Mouse (Mus musculus): ENCODE measurements around the gene Epc2.

Gene Epc2

DNA sequence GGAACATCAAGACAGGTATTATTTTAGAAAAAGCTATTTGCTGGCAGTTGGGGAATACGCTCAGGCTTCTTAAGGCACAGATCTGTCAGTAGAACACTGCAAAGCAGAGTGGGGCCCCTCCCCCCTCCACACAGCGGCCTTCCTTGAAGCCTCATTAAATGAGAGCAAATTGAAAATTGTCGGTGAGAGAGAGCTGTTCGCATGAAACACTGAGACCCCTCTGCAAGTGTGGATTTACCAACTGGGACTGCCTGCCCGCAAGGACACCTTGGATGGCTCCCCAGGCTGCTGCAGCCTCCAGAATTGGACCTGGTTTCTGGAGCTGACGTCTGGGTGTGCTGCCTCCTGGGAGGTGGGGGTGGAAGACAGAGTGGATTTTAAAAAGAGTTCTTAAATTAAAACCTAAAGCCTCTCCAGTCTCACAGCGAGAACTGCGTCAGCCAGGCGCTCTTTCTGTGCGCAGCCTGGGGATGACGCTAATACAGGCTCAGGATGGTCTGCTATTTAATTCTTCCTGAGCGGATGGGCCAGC, 120.9 kb downstream of the Epc2 start:
- no peak for DNase-seq

GRCm38 (mm10) chr2:49572684-49573083, 121.4 kb downstream of the Epc2 start:
- DNase-seq, result no peak

GRCm38 (mm10) chr2:49573282-49573681, 122.0 kb downstream of the Epc2 start:
- no peak for DNase-seq

- DNase-seq, result no peak
Measured at GRCm38 (mm10) chr2:49580585-49580984, 129.3 kb downstream of the Epc2 start.

GRCm38 (mm10) chr2:49582546-49582945, 131.3 kb downstream of the Epc2 start:
- DNase-seq, result no peak

DNA sequence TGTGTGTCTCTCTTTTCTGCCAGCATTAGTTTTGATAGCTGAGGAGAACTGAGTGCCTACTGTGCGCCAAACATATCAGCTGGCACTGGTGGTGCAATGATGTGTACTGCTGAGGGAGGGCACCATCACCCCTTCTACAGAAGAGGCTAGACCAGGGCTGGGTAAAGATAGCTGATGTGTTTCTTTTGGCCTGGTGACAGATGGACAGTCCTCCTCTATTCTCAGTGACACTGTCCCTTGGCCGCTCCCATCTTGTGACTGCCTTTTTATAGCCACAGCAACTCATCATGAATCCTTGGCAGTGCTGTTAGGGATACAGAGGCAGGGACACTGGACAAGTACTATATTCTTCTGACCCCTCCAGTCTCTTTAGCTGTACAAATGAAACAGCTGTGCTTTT, 132.0 kb downstream of the Epc2 start:
- DNase-seq, result no peak

GRCm38 (mm10) chr2:49590450-49590849, 139.2 kb downstream of the Epc2 start:
- no peak for DNase-seq

DNA sequence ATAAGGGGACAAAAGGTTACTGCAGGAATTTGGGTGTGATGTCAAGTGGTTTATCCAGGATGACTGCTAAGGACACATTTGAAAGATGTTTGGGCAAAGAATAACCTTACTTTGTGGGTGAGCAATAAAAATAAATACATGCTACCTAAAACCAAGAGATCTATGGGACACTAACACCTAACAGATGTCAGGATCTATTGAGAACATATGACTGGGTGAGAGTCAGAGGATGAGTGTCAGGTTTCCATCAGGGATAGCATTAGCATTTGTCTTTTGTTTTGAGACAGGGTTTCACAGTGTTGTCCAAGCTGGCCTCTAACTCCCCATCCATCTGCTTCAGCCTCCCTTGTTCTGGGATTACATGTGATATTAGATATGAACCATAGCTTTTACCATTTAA, 141.6 kb downstream of the Epc2 start:
- no peak for DNase-seq

- DNase-seq, result no peak
Measured at GRCm38 (mm10) chr2:49594886-49595285, 143.6 kb downstream of the Epc2 start.

- DNase-seq, result no peak
Measured at GRCm38 (mm10) chr2:49596318-49596717, 145.0 kb downstream of the Epc2 start.

DNA sequence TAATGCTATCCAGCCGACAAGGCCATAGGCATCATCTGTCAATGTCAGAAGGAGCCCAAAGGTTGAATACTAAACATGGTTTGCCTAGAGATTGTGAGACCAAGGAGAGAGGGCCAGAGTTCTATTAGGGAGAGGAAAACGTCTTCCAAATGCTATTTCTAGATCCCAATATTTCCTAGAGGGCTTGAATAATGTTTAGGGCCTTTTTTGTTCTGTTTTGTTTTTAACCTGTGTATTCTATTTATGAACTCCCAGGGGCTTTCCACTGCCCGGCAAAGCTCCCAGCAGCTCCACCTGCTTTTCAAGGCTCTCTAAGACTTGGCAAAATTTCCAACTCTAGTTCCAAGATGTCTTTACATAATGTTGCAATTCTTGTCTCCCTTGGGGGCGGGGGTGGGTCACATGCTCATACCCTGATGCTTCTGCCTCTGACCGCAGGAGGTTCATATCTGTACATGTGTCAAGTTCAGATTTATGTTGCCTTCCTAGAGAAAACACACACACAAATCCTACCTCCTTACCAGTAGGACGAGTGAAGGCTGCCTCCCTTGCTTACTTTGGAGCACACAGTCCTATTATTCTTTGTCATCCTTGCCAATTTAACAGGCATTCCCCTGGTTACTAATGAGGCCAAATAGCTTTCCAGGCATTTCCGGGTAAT, 148.9 kb downstream of the Epc2 start:
- DNase-seq, result no peak

Data from lung, postnatal 14 days (tissue).